Mouse (Mus musculus): Measurements from ENCODE around the gene Harbi1.
A peak's percentile ranks its signal among the peaks of the same experiment; 100 is the strongest.

Gene Harbi1

GRCm38 (mm10) chr2:91710272-91711234 lies at the start of gene Harbi1, which contains the start of gene Atg13:
Gene Harbi1, plus strand, starts transcription at chr2:91710852.
Gene Atg13, minus strand, starts transcription at chr2:91710576.
- DNase-seq (ENCODE audit: low read depth, low spot score): peak; percentile 85

- no peak for DNase-seq (ENCODE audit: low read depth, low spot score)
Measured at GRCm38 (mm10) chr2:91660981-91661380, 49.7 kb upstream of the Harbi1 start.

- DNase-seq (ENCODE audit: low read depth, low spot score): no peak
Measured at GRCm38 (mm10) chr2:91664780-91665179, 45.9 kb upstream of the Harbi1 start.

DNA sequence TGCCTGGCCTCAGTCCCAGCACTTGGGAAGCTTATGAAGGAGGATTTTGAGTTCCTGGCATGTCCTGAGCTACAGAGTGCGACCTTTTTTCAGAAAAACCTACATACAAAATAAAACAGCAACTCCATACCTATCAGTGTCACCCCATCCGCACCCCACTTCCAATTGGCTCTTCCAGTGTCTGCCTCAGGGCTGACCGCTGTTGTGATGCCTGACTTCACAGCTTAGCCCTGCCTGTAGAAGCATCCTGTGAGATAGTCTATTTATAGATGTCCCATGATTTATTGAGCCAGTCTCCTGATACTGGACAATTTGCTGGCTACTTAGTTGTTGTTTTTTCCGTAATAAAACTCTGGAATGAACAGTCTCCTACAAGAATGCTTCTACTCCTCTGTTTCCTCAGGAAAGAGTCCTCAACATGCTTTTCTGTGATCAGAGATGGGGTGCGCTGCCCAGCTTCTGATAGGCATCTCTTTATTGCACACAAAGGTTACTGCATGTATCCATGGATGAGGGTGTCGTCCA lies 44.2 kb upstream of the Harbi1 start:
- no peak for DNase-seq (ENCODE audit: low read depth, low spot score)

GRCm38 (mm10) chr2:91667747-91668146 lies 42.9 kb upstream of the Harbi1 start:
- no peak for DNase-seq (ENCODE audit: low read depth, low spot score)

DNA sequence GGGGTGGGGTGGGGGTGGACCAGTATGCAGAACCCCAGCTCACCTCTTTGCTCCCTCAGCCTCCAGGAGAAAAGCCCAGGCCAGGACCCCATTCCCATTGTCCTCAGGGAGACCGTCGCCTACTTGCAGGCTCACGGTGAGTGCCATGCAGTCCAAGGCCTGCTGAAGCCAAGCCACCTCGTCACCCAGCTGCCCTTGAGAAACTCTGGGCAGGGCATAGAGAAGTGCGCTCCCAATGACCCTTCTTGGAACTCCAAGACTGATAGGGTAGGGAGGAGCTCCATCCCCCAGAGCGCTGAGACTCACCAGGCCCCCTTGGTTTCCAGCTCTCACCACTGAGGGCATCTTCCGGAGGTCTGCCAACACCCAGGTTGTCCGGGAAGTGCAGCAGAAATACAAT lies 41.3 kb upstream of the Harbi1 start:
- DNase-seq (ENCODE audit: low read depth, low spot score): no peak

- no peak for DNase-seq (ENCODE audit: low read depth, low spot score)
Measured at GRCm38 (mm10) chr2:91670038-91670437, 40.6 kb upstream of the Harbi1 start.

- no peak for DNase-seq (ENCODE audit: low read depth, low spot score)
Measured at GRCm38 (mm10) chr2:91673587-91673986, 37.1 kb upstream of the Harbi1 start.

GRCm38 (mm10) chr2:91674895-91675294 lies 35.8 kb upstream of the Harbi1 start:
- no peak for DNase-seq (ENCODE audit: low read depth, low spot score)

- DNase-seq (ENCODE audit: low read depth, low spot score): no peak
Measured at GRCm38 (mm10) chr2:91676420-91676819, 34.2 kb upstream of the Harbi1 start.

DNA sequence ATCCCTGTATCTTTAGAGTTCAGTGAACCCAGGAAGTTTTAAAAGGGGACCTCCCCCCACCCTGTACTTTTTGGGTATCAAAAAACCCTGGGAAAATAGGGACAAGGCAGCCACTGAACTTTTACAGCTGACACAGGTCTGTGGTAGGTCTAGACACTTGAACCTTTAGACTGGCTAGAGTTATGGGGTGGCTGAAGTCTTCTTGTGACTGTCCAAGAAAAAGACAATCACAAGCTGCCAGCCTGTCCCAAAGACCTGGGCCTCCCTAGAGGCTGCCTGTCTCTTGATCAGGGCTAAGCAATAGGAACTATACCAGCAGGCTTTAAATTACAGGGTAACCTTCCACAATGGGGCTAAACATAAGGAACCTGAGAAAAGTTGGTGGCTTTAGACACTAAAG lies 33.7 kb upstream of the Harbi1 start:
- DNase-seq (ENCODE audit: low read depth, low spot score): no peak

DNA sequence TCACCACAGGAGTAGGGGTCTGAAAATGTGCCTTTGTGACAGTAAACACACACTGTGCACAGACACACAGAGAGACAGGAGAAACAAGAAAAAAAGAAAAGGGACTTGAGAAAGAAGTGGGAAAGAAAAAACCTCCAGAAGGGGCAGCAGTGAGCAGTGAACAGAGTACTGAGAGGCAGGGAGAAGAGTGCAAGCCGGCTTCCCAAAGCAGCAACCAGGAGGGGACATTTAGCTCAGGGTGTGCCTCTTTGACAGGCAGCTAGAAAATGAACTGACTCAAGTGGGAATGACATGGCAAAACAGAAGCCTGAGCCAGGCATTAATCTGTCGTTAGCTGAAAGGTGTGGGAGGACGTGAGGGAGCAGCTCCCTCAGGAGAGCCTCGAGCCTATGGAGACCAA lies 27.8 kb upstream of the Harbi1 start:
- peak; percentile 16 for DNase-seq (ENCODE audit: low read depth, low spot score)

DNA sequence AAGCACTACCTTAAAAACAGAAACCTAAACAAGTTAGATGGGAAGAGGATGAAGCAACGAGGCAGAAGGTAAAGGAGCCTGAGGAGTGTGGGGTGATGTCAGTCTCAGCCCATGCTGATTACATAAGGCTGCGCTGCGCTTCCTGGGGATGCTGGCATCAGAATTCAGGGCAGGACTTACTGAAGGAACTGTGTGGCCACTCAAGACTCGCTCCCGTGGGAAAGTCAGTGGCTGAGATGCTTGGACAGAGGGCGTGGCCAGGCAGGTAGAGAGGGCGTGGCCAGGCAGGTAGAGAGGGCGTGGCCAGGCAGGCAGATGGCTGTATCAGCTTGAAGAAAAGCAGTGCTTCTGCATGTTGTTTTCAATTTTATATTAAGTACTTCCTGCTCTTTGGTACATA lies 26.7 kb upstream of the Harbi1 start:
- DNase-seq (ENCODE audit: low read depth, low spot score): no peak

DNA sequence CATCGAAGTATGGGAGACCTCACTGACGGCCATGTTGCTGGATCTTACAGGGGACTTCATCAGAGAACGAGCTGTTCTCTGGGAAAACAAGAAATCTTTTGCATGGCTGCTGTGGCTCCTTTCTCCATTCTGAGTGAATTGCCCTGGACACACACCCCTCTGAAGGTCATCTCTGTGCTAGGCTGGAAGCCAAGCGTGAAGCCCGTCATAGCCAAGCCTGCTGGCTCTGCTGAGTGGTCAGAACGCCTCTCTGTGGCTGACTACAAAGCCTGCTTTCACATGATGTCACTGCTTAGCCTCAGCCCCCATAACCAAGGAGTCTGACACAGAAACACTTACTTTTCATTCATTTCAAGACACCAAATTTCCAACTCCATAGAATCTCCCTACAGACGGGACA lies 21.2 kb upstream of the Harbi1 start:
- DNase-seq (ENCODE audit: low read depth, low spot score): no peak

DNA sequence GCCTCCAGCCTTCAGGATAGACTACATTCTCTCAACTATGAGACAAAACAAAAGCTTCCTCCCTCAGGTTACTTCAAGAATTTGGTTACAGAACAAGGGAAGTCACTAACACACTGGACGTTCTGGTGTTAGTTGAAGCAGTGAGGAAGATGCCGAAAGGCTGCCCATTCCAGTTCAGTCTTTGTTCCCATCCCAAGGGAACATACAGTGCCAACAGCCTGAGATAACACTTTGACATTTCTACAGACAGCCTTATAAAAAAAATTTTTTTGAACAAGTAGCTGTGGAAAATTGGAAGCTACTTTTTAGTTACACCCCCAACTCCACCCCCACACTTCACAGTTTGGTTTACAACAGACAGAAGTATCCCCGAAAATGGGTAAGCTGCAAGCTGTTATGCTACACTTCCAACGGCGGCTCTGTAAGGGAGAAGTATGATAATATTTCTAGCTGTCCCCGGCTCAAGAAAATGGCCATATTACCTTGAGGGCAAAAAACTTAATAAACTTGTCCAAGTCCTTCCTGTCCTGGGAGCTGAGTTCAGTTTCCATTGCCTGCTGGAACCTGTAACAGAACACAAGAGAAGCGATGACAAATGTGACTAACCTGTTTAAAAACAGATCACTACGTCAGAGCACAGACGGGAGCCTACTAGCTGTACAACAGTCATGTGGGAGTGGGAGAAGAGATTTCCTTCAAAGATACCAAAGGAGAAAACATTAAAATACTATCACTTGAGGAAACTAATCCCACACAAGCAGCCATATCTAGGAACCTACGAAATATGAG lies 15.0 kb upstream of the Harbi1 start:
- DNase-seq (ENCODE audit: low read depth, low spot score): no peak

DNA sequence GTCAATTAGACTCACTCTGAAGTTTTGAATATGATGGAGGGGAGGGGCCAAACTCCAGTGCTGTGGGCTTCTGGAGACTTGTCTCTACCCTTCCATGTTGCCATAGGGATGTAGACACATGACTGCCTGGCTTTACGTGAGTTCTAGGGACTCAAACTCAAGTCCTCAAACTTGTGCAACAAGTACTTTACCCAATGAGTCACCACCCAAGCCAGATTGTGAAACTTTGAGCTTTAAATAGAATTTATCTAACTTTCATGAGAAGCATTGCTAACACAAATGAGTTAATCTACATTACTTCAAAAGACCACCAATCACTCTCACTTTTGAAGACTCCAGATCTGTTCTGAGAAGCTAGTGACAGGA lies 14.4 kb upstream of the Harbi1 start:
- DNase-seq (ENCODE audit: low read depth, low spot score): no peak

- no peak for DNase-seq (ENCODE audit: low read depth, low spot score)
Measured at GRCm38 (mm10) chr2:91699225-91699624, 11.4 kb upstream of the Harbi1 start.

DNA sequence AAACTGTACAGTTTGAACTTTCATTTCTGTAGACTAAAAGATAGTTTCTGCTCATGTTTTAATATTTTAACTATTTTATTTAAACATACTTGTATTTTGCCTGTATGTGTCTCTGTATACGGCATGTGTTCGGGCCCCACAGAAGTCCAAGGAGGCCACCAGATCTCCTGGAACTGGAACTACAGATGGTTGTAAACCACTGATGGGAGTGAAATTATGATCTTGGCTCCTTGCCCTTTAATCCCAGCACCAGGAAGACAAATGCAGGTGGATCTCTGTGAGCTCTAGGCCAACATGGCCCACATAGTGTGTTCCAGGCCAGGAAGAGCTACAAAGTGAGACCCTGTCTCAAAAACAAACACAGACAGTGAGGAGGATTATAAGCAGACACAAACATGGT lies 9.3 kb upstream of the Harbi1 start:
- no peak for DNase-seq (ENCODE audit: low read depth, low spot score)

GRCm38 (mm10) chr2:91705736-91706135 lies 4.9 kb upstream of the Harbi1 start:
- no peak for DNase-seq (ENCODE audit: low read depth, low spot score)

DNA sequence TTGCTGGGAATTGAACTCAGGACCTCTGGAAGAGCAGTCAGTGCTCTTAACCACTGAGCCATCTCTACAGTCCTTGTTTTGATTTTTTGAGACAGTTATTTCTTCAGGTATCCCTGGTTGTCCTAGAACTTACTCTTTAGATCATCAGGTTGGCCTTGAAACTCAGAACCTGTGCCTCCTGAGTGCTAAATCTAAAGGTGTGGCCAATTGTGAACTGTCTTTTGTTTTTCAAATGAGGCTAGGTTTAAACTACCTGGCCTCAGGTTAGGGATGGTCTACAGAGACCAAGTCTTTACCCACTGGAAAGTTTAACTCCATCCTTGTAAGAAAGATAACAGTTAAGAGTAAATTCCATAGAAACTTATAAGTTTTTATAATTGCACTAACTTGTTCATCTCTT lies 4.2 kb upstream of the Harbi1 start:
- no peak for DNase-seq (ENCODE audit: low read depth, low spot score)

GRCm38 (mm10) chr2:91708361-91708760 lies 2.3 kb upstream of the Harbi1 start:
- DNase-seq (ENCODE audit: low read depth, low spot score): no peak

DNA sequence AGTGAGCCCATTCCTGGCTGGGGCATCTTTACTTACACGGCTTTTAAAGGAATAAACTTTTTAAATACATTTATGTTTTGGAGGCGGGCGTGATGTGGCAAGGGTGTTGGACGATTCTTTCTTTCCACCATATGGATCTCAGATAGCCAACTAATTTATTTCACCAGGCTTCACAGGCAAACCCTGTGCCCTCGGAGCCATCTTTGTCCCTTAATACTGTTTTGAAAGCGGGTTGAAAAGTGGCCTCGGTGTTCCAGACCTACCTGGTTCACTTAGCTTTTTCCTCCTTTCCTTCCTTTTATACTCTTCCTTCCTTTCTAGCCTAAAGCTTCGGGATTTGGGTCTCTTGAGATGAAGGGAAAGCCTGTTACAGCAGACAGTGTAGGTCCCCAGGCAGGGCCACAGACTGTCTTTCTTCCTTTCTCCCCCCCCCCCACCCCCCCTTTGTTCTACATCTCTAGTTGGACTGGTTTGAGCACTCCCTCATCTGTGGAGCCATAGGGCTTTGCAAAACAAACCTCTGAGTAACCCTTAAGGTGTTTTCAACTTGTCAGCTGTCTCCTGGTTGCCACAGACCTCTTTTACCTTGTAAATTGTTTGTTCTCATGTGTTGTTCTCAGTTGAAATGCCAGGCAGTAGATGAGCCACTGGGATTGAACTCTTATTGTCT lies 739 bp downstream of the Harbi1 start:
- no peak for DNase-seq (ENCODE audit: low read depth, low spot score)
